Mouse (Mus musculus): Measurements from ENCODE around the gene Trit1. TPM values are rescaled to one million over a fixed set of nuclear protein-coding genes. Genes with fewer than 3 reads are reported as not detected.
"Not testable (repeated sequence)": the region's sequence is repeated elsewhere in the genome, so short reads cannot be mapped to it uniquely, and the experiment has no call there.

The Trit1 gene
- total RNA-seq, 1 experiment from 2014 or later = 22.5 TPM

DNA sequence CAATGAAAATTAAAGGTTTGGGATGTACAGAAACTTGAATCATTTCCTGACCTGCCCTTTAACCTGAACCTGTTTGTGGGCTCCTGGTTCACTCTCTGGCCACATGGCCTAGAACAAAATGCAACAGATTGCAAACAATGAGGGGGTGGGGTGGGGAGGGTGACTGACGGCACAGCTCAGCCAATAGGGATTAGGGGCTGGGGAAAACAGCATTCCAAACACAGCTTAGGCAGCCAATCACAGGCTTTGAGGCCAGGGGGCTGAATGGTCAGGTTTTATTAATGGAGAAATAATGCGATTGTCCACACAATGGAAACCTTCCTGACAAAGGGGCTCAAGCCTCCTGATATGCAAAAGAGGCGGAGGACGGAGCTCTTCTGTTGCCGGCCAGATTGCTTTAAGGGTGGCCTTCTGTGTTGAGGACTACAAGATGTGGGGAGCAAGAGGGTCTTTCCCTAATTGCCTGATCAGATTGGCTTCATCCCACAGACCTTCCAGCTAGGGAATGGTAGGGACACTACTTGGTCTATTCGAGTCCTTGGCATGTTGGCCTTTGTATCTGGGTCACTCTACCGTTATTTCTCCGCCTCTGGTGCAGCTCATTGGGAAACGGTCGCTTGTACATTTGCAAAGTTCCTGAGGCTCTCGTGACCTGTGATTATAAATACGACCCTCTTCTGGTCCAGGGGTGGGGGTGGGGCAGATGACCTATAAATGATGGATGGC lies 17.7 kb upstream of the Trit1 start:
- DNase-seq = no peak

DNA sequence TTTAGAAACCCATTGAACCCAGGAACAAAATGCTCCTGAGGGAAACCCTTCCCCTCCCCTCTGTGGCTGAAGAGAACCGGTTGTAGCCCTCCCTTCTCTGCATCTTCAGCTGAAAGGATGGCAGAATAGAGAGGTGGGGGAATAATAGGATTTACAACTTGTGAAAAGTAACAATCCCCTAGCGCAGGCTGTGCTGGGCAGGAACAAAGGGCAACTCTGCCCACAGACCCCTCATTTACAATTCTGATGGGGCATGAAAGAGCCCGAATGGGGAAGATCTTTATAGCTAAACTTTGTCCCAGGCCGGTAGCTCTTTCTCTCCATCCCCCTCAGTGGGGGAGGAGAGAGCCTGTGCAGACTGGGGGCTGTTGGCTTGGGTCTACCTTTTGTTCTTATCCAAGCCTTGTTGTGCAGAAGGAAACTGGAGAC lies 17.1 kb upstream of the Trit1 start:
- no peak for DNase-seq

DNA sequence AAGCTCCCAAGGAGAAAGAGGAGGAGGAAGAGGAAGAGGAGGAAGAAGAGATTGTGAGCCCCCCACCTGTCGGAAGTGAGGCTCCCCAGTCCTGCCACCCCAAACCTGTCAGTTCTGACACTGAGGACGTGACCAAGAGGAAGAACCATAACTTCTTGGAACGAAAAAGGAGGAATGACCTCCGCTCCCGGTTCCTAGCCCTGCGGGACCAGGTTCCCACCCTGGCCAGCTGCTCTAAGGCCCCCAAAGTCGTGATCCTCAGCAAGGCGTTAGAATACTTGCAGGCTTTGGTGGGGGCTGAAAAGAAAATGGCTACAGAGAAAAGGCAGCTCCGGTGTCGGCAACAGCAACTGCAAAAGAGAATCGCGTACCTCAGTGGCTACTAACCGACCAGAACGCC lies 16.3 kb upstream of the Trit1 start:
- DNase-seq = no peak

DNA sequence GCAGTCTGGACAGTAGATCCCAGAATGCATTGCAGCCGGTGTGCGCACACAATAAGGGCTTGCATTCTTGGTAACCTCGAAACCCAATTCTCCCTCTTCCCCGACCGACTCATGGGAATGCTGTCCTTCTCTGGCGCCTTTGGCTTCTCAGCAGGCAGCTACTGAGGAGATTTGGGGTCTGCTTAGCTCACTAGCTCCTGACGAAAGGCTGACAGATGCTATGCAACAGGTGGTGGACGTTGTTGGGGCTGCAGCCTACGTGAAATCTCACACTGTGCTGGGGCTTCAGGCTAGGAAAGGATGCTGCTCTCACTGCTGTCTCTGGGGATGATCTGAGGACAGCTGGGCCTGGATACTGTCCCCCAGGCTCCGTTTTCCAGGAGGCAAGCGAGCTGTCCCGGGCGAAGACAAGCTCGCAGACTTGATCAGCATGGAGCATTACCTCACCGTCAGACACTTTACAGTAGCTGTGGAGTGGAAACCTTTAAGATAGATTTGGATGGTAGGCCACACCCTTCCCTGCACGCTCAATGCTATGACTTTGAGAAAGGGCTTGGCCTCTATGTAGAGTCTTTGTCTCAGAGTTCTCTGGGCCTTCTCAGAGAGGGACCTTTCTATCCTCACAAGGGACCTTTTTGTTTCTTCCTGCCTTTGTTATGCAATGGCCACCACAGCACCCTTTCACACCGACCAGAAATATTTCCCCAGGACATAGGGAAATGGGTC lies 15.6 kb upstream of the Trit1 start:
- DNase-seq = no peak

DNA sequence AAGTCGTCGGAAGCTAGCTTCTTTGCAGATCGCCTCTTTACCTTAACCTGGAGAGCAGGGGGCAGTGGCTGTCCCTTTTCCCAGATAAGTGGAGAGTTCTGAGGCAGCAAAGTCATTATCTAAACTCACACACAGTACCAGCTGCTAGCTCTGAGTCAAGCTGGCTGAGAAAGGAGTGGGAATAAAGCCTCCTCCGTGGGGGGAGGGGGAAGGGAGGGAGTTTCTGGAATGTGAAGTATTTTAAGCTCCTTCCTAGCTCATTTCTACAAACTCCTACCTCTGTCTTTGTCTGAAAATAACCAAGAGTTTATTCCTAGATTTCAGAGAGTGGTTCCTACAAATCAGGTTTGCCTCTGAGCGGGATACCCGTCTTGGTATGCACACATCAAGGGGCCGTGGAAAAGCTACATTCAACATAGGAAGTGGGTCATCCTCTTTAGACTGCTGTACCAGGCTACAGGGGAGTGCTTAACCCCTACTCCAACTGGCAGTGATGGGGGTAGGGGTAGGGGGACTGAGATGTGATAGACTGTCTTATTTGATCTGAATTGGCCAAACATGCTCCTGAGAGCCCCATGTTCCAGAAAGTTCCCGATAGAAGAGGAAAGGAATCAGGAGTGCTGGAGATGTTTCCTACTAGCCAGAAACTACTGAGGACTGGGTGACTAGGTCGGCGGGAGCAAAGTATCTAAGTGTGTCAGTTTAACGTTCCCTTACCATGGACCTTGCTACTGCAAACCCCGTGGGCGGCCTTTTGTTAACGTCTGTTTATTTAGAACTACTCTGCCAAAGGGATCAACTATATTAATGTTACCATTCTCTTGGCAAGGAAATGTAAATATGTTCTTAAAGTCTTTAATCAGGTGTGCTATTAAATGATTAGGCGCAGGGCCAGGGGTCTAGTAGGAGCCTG lies 11.1 kb upstream of the Trit1 start:
- no peak for DNase-seq

DNA sequence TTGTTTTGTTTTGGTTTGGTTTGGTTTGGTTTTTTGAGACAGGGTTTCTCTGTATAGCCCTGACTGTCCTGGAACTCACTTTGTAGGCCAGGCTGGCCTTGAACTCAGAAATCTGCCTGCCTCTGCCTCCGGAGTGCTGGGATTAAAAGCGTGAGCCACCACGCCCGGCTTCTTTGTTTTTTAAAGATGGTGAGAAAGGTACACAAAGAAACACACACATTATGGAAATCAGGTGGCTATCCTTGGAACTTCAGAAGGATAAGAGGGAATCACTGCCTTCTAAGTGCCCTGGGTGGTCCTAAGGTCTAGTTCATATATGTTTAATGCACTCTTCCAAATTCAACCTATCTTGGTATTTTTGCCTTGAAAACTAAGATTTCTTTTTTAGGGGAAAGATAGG lies 3.9 kb upstream of the Trit1 start:
- not testable (repeated sequence) for DNase-seq

DNA sequence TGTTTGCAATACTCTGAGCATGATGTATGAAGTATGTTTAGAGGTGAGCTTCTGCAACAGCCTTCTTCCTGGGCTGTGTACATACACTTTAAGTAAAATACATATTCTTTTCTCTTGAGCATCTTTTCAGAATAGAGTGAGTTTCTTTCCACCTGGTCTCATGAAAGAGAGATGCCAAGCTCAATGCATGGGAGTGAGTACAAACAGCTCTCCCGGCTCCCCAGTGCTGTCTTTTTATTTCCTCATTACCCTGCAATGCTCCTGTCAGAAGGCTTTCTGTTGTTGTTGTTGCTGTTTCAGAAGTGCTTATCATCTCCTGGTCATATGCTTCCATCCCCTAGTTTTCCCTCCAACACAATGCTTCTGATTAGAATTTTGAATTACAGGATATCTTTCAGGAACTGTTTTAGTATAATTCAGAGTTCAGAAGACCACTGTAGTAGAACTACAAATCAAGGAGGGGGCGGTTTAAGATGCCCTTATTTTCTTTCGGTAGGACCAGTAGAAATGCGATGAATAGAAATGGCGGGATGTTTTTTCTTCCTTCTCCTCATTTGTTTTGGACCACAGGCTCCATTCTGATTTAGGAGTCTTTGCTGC lies 3.0 kb upstream of the Trit1 start:
- DNase-seq = no peak

DNA sequence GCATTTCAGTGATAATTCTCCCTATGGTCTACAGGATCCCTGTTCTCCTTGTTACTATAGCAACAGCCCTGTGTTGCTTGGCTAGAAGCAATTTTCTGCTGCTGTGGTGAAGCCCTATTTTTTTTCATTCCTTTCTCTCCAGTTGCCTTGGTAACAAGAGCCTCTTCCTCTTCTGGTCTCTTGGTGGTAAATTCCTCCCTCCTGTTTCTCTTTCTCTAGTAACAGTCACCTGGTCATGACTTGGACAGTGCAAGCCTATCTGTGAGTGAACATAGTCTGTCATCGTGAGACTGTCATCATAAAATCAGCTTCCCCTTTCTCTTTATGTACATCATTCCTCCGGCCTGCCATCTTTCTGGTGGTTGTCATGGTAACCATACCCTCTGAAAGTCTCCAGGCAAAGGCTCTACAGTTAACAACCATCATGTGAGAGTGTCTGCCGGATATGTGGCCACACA lies 2.4 kb upstream of the Trit1 start:
- DNase-seq = no peak

DNA sequence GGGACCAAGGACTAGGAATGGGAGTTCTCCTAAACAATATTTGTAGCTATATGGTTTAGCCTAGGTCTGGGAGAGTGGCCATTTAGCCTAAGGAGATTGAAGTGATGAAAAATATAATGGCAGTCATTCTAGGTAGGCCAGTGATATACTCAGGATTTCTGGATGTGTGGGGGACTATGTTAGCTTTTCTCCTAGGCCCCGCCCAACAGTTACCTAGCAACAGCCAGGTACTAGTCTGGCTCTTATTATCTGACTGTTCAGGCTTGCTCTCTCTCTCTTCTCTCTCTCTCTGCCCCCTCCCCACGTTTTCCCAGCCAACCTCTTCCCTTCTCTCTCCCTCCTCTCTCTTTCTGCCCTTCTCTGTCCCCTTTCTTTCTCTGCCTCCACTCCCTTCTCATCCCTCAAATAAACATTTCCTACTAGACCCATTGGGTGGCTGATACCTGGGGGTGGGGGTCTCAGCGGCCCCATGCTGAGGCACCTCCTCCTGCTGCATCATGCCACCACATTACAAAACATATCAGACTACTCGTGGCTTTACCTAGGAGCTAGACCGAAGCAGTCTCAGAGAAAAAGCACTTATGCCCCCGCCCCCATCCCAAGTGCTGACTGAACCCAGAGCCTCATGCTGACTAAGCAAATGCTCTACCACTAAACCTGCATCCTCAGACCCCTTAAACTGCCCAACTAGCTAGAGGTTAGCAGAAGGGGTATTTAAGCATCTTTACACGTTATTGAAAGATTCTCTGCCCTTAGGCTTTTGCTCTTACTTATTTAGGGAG lies 1.7 kb upstream of the Trit1 start:
- no peak for DNase-seq

DNA sequence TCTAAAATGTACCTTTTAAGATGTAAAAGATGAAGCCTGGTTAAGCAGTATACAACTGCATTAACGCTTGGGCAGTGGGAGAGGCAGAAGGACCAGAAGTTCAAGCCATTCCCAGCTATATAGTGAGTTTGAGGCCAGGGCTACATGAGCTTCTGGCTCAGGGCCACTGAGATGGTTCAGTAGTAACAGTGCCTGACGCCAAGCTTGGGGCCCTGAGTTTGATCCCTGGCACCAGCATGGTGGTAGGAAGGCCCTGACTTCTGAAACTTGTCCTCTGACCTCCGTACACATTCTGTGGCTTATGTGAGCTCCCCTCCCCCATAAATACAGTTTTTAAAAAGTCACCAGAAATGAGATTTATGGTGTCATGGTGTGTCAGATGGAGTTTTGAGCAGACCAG lies 5.2 kb downstream of the Trit1 start:
- no peak for DNase-seq

DNA sequence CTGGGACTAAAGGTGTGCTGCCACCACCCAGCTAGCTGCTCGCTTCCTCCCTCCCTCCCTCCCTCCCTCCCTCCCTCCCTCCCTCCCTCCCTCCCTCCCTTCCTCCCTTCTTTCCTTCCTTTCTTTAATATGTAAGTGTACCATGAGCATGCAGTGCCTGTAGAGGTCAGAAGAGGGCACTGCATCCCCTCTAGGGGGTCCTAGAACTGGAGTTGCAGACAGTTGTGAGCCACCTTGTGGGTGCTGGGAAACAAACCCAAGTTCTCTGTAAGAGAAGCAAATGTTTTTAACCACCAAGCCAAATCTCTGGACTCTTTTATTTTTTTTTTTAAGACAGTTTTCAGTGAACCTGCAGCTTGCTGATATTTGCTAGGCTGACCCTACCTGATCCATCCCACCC lies 6.5 kb downstream of the Trit1 start:
- no peak for DNase-seq

DNA sequence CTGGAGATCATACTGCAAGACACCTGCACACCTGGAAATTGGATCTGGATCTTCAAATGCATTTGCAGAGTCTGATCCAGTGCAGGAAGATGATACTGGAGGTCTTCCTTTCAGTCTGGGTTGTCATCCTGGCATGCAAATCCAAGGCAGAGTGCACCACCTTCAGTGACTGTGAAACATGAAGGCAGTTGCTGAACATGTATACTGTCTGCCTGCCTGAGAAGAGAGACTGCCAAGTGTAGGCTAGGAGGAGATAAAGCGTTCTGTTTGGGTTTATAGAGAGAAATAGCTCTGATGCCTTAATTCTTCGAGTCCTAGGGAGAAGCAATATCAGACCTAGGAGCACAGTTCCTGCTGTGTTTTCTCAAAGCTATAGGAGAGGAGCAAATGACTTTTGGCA lies 9.0 kb downstream of the Trit1 start:
- DNase-seq = no peak

DNA sequence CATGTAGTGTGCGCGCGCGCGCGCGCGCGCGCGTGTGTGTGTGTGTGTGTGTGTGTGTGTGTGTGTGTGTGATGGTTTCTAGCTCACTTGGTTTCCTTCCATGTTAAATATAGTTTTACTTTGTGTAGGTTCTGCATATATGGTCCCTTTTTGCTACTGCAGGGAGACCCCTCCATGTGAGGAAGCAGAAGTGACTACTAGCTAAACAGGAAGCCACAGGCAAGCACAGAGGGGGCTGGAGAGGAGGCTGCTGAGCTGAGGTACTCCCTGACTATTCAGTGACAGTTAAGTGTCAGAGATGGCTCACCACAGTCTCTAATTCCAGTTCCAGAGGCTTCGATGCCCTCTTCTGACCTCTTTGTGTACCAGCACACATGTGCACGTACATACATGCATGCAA lies 9.8 kb downstream of the Trit1 start:
- DNase-seq = no peak

DNA sequence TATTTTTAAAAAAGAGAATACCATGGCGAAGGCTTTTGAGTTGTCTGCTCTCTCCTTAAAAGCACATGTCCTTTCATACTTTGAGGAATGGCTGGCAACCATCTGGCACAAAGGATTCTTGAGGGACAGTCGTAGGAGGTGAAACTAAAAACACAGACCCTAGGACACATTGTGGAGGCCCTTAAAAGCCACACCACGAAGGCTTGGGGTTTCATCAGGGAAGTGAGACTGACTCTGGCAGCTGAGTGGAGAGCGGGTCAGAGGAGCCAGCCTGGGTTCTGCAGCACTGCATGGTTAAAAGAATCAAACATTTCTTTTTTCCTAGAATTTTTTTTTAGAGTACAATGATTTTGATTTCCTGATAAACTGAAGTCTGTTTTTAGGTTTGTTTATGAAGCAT lies 10.2 kb downstream of the Trit1 start:
- no peak for DNase-seq

DNA sequence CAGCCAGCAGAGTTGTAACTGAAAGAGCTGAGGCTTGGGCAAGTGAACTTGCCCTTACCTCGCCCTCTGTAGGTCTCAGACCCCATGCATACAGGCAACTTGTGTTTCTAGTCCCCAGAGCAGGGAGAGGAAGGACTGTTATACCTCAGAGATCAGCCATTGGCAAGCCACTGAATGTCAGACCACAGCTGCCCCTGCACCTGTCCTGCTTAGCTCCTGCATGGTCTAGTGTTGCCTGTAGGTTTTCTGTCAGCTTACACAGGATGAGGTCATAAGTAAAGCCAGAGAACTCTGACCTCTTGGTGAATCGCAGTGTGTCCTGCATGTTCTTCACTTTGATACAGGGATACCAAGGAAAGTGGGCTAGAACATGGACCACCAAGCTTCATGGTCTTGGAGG lies 18.4 kb downstream of the Trit1 start:
- DNase-seq = no peak

DNA sequence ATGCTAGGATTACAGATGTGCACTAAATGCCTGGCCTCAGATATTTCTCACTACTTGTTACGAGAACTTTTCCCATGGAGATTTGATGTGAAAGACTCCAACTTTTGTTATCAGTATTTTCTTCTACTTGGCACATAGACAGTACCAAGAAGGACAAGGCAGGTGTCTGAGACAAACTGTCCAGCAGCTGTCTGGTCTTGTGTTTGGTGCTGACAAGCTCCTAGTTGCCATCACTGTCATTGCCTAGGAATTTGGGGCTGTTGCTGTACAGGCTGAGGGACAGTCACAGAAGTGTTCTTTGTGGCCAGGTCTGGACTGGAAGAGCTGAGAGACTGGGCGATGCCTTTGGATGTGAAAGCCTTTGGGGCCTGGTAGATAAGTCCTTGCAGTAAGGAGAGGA lies 19.2 kb downstream of the Trit1 start:
- no peak for DNase-seq

DNA sequence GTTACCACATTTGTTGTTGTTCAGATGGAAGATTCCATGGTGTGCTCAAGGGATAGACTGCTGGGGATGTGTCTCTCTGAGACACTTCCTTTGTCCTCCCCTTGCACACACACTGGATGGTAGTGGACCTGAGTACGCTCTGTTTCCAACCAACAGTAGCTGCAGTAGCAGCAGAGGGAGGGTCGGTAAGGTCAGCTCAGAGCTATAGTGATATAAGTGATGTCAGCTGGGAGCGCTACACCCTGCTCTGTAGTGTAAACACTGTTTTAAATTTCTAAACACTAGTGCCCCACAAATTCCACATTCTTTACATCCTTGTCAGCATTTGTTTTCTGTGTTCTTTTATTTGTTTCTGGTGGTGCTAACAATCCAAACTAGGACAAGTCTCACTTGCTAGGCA lies 20.3 kb downstream of the Trit1 start:
- DNase-seq = no peak

DNA sequence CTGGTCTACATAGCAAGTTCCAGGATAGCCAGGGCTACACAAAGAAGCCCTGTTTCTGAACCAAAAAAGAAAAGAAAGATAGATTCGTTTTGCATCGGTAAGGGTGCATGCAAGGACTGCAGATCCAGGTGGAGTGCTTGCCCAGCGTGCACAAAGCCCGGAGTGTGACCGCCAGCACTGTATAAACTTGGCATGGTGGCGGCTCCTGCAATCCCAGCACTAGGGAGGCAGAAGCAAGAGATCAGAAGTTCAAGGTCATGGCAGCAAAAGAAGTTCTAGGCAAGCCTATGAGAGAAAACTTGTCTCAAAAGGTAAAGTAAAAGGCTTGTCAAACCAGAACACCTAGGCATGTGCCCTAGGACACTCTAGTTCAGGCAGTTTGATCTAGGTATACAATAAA lies 24.7 kb downstream of the Trit1 start:
- DNase-seq = no peak

DNA sequence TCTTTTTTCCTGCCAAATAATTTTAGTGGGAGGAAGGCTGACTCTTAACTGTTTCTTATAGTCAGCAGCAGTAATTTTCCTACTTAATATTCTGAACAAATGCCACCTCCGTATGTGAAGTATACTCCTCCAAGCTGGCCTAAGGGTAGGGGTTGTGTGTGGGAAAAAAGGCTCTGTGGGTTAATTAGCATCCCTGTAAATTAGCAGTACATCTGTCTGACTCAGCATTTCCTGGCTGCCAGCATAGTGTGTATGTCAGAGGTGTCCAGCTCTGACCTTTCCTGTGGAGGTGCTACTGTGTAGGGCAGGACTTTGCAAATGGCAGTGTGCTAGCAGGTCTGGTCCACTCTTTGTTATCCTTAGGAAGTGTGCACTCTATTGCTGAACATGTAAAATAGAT lies 27.5 kb downstream of the Trit1 start:
- DNase-seq = no peak

DNA sequence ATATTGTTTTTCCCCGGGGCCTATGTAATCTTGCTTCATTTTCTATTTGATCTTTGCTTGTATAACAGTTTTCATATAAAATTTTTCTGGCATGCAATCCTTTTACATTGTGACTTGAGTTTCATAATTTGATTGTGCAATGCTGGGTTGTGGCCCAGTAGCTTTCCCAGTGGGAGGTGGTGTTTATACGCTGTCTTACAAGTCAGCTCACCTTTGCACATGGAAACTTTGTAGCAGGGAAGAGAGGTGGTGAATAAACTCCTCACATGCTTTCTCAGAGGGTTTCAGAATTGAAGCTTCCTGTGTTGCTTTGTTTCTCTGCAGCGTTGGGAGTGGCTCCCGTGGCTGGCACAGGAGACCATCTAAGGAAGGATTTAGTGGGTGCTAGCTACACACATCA lies 28.4 kb downstream of the Trit1 start:
- DNase-seq = no peak

DNA sequence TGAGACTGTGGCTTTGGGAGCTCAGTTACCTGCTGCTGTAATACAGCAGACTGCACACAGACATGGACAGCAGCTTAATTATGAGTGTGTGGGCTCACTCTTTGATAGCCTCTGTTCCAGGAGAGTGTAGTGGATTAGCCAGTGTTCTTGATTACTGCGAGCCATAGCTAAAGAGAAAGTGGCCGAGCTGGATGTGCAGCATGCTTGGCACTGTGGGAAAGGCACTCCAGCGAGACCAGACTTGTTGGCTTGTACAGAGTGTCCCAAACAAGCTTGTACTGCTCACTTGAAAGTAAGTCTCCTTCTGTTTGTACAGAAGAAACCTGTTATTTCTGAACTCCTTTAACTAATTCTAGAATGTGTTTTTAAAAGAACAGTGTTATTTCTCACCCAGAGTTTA lies 29.9 kb downstream of the Trit1 start:
- no peak for DNase-seq
